Mouse (Mus musculus) liver, embryonic 11.5 days (tissue): ENCODE measurements at regions not wholly inside any gene's neighbourhood (a gene's known extent, or its start where the extent isn't known, plus 50 kb on each side); places are given as distances from the start of the nearest gene placed in this dataset.

ENCODE experiments used
- ATAC-seq: fragments of 200-750 bp; cut with Nextera tagmentation; replicated peaks from 2 replicates; pipeline ENCODE4 v1.8.0; 2017; ENCODE audit warnings: moderate number of reproducible peaks, mild to moderate bottlenecking, moderate TSS enrichment, moderate library complexity; ENCODE audit not compliant: low FRiP score
- DNase-seq: peaks from one replicate; pipeline ENCODE4 v3.0.0-alpha.2; 2017; ENCODE audit warnings: low spot score
- H3K27ac ChIP-seq: fragments of 300-500 bp; sonication (generic); 2 replicates; pipeline ENCODE4 v1.5.1; 2014; ENCODE audit warnings: mild to moderate bottlenecking, low read depth, low read length, control low read depth
- H3K27me3 ChIP-seq: fragments of 300-500 bp; sonication (generic); replicated peaks from 2 replicates; pipeline ENCODE4 v1.6.1; 2014; ENCODE audit warnings: low read length, mixed read lengths; ENCODE audit not compliant: control insufficient read depth, insufficient read depth
- H3K36me3 ChIP-seq: fragments of 300-500 bp; sonication (generic); 2 replicates; pipeline ENCODE4 v1.6.1; 2014; ENCODE audit warnings: mild to moderate bottlenecking, low read length, moderate library complexity, mixed read lengths; ENCODE audit not compliant: control insufficient read depth, insufficient read depth
- H3K4me1 ChIP-seq: fragments of 300-500 bp; sonication (generic); replicated peaks from 2 replicates; pipeline ENCODE4 v1.6.1; 2014; ENCODE audit warnings: low read length, mixed read lengths; ENCODE audit not compliant: control insufficient read depth, insufficient read depth
- H3K4me2 ChIP-seq: fragments of 300-500 bp; sonication (generic); 2 replicates; pipeline ENCODE4 v1.6.1; 2014; ENCODE audit warnings: mild to moderate bottlenecking, control low read depth, moderate library complexity
- H3K4me3 ChIP-seq: fragments of 300-500 bp; sonication (generic); 2 replicates; pipeline ENCODE4 v1.5.1; 2014; ENCODE audit warnings: low read depth, low read length, control low read depth
- H3K9ac ChIP-seq: fragments of 300-500 bp; sonication (generic); 2 replicates; pipeline ENCODE4 v1.6.1; 2014; ENCODE audit warnings: low read depth, low read length, control low read depth
- H3K9me3 ChIP-seq: fragments of 300-500 bp; sonication (generic); 2 replicates; pipeline ENCODE4 v1.6.1; 2016; ENCODE audit warnings: low read length, inconsistent platforms, mixed read lengths; ENCODE audit not compliant: control insufficient read depth
- WGBS: fragments of 180-500 bp; shearing (Covaris S2); extraction: QIAGEN DNeasy Blood & Tissue Kit; methylation state at CpG from one replicate; pipeline ENCODE4 v1.1.7; 2014; 5-methylcytosine and 5-hydroxymethylcytosine counted together

GRCm38 (mm10) chr1:76453160-76453710, 907.2 kb downstream of the Slc4a3 start:
- DNase-seq, result no peak
- H3K9ac ChIP-seq, result no peak overlapping the region
- H3K4me2 ChIP-seq, result no peak overlapping the region
- WGBS, result 80% methylated on average over 7 of the region's 7 CpGs
- no peaks in the 10 kb centered on the region for H3K9me3 ChIP-seq
- no peak overlapping the region for H3K4me3 ChIP-seq
- no peak overlapping the region for H3K27ac ChIP-seq
- H3K4me1 ChIP-seq, result no peaks in the 10 kb centered on the region
- ATAC-seq, result no peak
- H3K36me3 ChIP-seq, result no peaks in the 10 kb centered on the region
- no peaks in the 10 kb centered on the region for H3K27me3 ChIP-seq

GRCm38 (mm10) chr1:76466562-76466961, 920.5 kb downstream of the Slc4a3 start:
- Histone ChIP-seq H3K4me1 (no peaks in the 10 kb centered on the region), H3K36me3 (no peaks in the 10 kb centered on the region), H3K9ac (no peak overlapping the region), H3K4me3 (no peak overlapping the region), H3K27me3 (no peaks in the 10 kb centered on the region), H3K4me2 (no peak overlapping the region), H3K9me3 (no peaks in the 10 kb centered on the region), H3K27ac (no peak overlapping the region)
- DNase-seq, result no peak
- 83% methylated on average over 2 of the region's 2 CpGs for WGBS
- no peak for ATAC-seq

DNA sequence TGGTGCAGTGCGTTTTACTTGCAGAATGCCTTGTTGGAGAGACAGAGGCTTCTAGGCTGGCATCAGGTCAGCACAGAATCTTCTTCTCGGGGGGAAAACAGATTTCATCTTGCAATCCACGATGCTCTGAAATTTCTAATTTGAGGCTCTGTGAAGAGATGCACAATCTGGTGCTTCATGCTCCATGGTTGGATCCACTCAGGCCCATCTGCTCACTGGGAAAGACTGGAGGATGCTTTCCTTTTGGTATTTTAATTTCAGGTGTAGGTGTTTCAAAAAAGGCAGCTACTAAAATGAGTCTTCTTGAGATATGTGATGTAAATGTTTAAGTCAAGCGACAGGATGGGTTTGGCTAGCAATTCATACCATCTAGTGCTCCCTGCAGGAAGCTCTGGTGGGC, 938.1 kb downstream of the Slc4a3 start:
- H3K9me3 ChIP-seq, result no peaks in the 10 kb centered on the region
- H3K36me3 ChIP-seq, result no peaks in the 10 kb centered on the region
- no peak for ATAC-seq

DNA sequence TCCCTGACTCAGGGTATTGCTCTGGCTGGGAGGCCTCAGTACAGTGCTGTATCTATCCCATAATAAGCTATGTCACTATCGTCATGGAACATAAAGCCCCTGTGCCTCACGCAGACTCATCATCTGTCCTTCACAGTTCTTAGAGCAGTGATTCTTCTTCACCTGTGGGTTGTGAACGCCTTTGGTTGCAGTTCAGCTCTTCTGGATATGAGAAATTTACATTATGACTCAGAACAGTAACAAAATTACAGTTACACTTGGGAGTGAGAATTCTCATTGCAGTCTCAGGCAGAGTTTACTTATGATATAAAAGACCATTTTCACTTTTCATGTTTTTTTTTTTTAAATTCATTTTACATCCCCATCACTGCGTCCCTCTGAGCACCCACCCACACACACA, 941.4 kb downstream of the Slc4a3 start:
- no peaks in the 10 kb centered on the region for H3K27me3 ChIP-seq
- H3K4me3 ChIP-seq, result no peak overlapping the region
- no peaks in the 10 kb centered on the region for H3K9me3 ChIP-seq
- H3K9ac ChIP-seq, result no peak overlapping the region
- no peaks in the 10 kb centered on the region for H3K36me3 ChIP-seq
- 85% methylated on average over 4 of the region's 4 CpGs for WGBS
- DNase-seq (no peak), ATAC-seq (no peak)
- no peak overlapping the region for H3K27ac ChIP-seq
- no peaks in the 10 kb centered on the region for H3K4me1 ChIP-seq
- no peak overlapping the region for H3K4me2 ChIP-seq

More for the DNA sequence above, 938.1 kb downstream of the Slc4a3 start:
- 83% methylated on average over 4 of the region's 4 CpGs for WGBS
- no peak for DNase-seq
- Histone ChIP-seq H3K4me2 (no peak overlapping the region), H3K27ac (no peak overlapping the region), H3K27me3 (no peaks in the 10 kb centered on the region), H3K4me3 (no peak overlapping the region), H3K9ac (no peak overlapping the region), H3K4me1 (no peaks in the 10 kb centered on the region)

DNA sequence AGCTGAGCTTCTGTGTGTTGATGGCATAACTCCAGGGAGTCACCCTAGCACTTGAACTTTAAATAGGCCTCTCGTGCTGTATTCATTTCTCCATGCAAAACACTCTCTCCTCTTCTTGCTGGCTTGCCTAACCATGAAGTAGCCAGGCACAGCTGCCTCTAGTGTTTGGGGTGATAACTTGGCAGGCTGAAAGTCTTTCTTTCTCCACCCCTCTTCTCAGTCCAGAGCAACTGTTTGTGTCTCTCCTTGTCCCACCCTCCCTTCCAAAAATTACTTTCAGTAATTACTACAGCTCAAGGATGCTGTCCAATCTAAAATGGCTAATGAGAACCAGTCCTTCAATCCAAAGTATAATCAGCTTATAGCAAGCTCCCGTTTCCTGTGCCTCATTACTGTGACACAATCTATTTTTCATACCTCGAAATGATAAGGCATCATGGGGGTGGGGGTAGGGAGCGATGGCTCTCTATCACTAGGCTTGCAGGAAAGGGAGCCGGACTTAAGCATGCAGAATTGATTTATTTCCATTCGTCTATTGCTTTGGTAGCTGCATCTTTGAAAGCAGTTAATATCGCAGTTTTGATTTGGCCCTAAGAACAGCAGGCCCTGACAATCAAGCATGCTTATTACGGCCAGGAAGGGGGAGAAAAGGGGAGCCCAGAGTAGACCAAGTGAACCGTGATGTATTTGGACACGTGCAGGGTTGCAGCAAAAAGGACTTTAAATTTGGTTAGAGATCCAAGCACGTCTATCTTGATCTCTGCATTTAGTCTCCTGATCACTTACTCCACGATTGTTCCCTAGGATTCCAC, 943.8 kb downstream of the Slc4a3 start:
- no peaks in the 10 kb centered on the region for H3K9me3 ChIP-seq
- H3K4me1 ChIP-seq, result no peaks in the 10 kb centered on the region
- WGBS, result 59% methylated on average over 12 of the region's 12 CpGs
- no peak overlapping the region for H3K4me2 ChIP-seq
- H3K36me3 ChIP-seq, result no peaks in the 10 kb centered on the region
- H3K9ac ChIP-seq, result no peak overlapping the region
- DNase-seq (no peak), ATAC-seq (no peak)
- H3K27me3 ChIP-seq, result no peaks in the 10 kb centered on the region
- no peak overlapping the region for H3K27ac ChIP-seq
- no peak overlapping the region for H3K4me3 ChIP-seq

DNA sequence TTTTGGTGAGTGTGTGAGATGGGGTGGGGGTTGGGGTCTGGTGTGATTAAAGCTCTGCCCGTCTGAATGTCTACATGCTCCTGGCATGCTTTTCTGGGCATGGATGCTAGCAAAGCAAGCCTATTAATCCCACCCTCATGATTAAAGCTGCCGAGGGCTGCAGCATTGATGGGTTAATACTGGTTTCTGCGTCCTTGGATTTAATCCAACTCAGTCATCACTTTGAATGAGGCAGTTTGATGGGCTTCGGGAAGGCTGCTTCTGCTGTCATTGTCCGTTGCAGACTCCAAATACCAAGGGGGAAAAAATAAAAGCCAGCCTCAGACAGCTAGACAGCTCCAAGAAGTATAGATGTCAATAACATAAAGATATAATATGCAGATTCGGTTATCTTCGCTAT, 944.7 kb downstream of the Slc4a3 start:
- no peaks in the 10 kb centered on the region for H3K27me3 ChIP-seq
- DNase-seq, result no peak
- WGBS, result 66% methylated on average over 7 of the region's 7 CpGs
- H3K27ac ChIP-seq, result no peak overlapping the region
- H3K36me3 ChIP-seq, result no peaks in the 10 kb centered on the region
- ATAC-seq, result no peak
- no peaks in the 10 kb centered on the region for H3K4me1 ChIP-seq
- no peak overlapping the region for H3K9ac ChIP-seq
- no peaks in the 10 kb centered on the region for H3K9me3 ChIP-seq
- no peak overlapping the region for H3K4me3 ChIP-seq
- H3K4me2 ChIP-seq, result no peak overlapping the region

DNA sequence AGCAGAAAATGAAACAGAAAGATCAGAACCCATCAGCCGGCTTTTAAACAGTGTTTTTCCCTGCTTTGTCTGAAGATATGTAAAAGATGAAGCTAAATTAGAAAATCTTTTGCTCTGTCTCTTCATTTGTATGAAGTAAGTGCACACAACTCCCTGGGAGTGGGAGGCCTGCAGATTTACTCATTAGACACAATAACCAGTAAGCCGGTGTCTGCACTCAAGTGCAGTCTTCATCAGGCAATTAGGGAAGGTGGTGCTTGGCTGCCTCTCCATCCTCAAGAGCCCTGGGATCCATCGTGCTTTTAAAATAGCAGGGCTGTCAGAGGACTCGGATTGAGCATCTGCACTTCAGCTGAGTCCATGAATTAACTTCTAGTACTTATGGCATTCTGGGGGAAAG, 945.1 kb downstream of the Slc4a3 start:
- DNase-seq, result no peak
- WGBS, result 58% methylated on average over 4 of the region's 4 CpGs
- H3K4me2 ChIP-seq, result no peak overlapping the region

GRCm38 (mm10) chr1:76505150-76505549, 959.1 kb downstream of the Slc4a3 start:
- Histone ChIP-seq H3K36me3 (no peaks in the 10 kb centered on the region), H3K27ac (no peak overlapping the region), H3K4me2 (no peak overlapping the region), H3K9me3 (no peaks in the 10 kb centered on the region), H3K27me3 (no peaks in the 10 kb centered on the region), H3K4me1 (no peaks in the 10 kb centered on the region), H3K4me3 (no peak overlapping the region), H3K9ac (no peak overlapping the region)
- no peak for DNase-seq
- no peak for ATAC-seq

More for the DNA sequence above, 945.1 kb downstream of the Slc4a3 start:
- H3K9me3 ChIP-seq, result no peaks in the 10 kb centered on the region
- H3K9ac ChIP-seq, result no peak overlapping the region
- no peaks in the 10 kb centered on the region for H3K36me3 ChIP-seq
- H3K4me3 ChIP-seq, result no peak overlapping the region
- no peak overlapping the region for H3K27ac ChIP-seq
- H3K4me1 ChIP-seq, result no peaks in the 10 kb centered on the region
- no peak for ATAC-seq
- no peaks in the 10 kb centered on the region for H3K27me3 ChIP-seq

DNA sequence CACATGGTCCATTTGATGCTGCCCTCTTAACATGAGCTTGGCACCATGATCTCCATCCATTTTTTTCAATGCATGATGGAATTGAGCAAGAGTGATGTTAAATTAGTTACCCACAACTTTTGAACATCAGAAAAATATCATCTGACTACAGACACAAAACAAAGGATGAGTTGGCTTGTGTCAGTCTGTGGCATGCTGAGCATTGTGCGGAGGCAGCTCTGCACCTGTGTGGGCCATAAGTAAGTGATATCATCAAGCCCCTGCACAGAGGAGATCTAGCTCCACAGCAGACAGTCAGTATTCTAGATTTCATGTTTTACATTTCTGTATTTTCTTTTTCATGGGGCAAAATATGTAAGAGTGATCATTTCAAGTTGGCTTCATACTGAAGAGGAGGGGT, 962.8 kb downstream of the Slc4a3 start:
- H3K4me1 ChIP-seq, result no peaks in the 10 kb centered on the region
- H3K4me3 ChIP-seq, result no peak overlapping the region
- no peak for DNase-seq
- no peak for ATAC-seq
- no peaks in the 10 kb centered on the region for H3K27me3 ChIP-seq
- H3K9ac ChIP-seq, result no peak overlapping the region
- no peaks in the 10 kb centered on the region for H3K36me3 ChIP-seq
- H3K4me2 ChIP-seq, result no peak overlapping the region
- H3K9me3 ChIP-seq, result no peaks in the 10 kb centered on the region
- WGBS, result 89% methylated on average over 1 of the region's 1 CpGs
- H3K27ac ChIP-seq, result no peak overlapping the region
